Mouse (Mus musculus): ENCODE data around the gene 3425401B19Rik. TPM values are rescaled to one million over a fixed set of nuclear protein-coding genes. Genes with fewer than 3 reads are reported as not detected.

3425401B19Rik gene
- polyA plus RNA-seq, 1 experiment: not detected

DNA sequence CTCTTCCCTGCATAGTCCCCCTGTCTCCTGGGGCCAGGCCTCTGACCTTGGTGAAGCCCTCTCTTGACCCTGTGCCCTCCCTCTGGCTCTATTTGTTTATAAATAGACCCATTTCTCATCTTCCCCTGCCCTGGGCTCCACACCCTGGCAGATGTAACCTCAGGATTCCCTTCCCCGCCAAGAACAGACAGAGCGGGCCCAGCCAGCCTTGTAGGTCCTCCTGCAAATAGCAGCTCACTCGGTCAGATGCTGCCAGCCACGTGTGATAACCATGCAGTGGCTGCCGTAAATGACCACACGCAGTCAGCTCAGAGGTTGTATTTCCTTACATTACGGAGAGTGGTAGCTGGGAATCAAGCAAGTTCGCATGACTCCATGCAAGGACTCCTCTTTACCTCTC is 22.8 kb upstream of the 3425401B19Rik start:
- Histone ChIP-seq H3K4me3 (ENCODE audit: insufficient read depth, low read depth, low read length) (no peak overlapping the region), H3K4me1 (ENCODE audit: control insufficient read depth, insufficient read depth, low read length) (no peaks in the 10 kb centered on the region), H3K27ac (ENCODE audit: insufficient read depth, low read depth, low read length) (no peak overlapping the region)
- WGBS: 92% methylated on average over 8 of the region's 8 CpGs
- TF ChIP-seq POLR2A (IDR thresholded peaks at IDR 0.05; ENCODE audit: insufficient read depth, low read depth, low read length): no peak
- no peak for TF ChIP-seq CTCF (IDR thresholded peaks at IDR 0.05; ENCODE audit: insufficient read depth, low read depth, low read length)

DNA sequence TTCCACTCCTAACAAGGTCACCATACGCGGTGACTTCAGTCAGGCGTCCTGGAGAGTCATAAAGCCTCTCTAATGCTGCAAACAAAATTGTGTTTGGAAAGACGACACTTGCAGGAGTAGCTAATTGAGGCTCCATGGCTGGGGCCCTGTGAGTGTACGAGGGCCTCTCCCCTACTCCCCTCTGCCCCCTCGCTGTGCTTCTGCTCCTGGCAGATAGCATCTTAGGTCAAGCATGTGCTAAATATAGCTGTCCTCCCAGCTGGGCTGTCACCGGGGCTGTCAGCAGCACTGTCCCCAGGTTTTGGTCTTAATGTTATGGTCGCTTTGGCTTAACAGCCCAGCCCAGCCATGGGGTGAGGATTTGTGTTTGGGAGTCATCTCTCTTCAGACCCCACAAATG is 15.9 kb upstream of the 3425401B19Rik start:
- 82% methylated on average over 8 of the region's 8 CpGs for WGBS

DNA sequence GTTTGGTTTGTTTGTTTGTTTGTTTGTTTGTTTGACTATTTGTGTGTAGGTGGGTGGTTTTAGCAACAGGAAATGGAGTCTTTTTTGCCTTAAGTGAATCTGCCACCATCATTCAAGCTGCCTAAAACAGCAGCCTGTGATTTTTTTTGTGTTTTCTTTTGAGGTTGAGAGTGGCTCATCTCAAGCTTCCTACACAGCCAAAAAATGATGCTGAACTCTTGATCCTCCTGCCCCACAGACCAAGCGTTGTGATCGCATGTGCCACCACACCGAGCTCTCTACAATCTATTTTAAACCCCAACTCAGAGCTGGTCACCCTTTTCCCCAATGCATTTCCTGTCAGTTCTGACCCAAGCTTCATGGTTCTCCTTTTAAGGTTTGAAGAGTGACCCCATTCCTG is 13.5 kb upstream of the 3425401B19Rik start:
- TF ChIP-seq CTCF (IDR thresholded peaks at IDR 0.05; ENCODE audit: insufficient read depth, low read depth, low read length): no peak
- TF ChIP-seq POLR2A (IDR thresholded peaks at IDR 0.05; ENCODE audit: insufficient read depth, low read depth, low read length): no peak
- 87% methylated on average over 3 of the region's 3 CpGs for WGBS
- Histone ChIP-seq H3K4me1 (ENCODE audit: control insufficient read depth, insufficient read depth, low read length) (0 out of 2 replicates have a peak, but pooled peaks cover 3% of the 10 kb centered on the region), H3K4me3 (ENCODE audit: insufficient read depth, low read depth, low read length) (no peak overlapping the region), H3K27ac (ENCODE audit: insufficient read depth, low read depth, low read length) (no peak overlapping the region)

More for the DNA sequence above, 15.9 kb upstream of the 3425401B19Rik start:
- 0 out of 2 replicates have a peak, but pooled peaks cover 3% of the 10 kb centered on the region for H3K4me1 ChIP-seq (ENCODE audit: control insufficient read depth, insufficient read depth, low read length)
- no peak for TF ChIP-seq POLR2A (IDR thresholded peaks at IDR 0.05; ENCODE audit: insufficient read depth, low read depth, low read length)
- no peak for TF ChIP-seq CTCF (IDR thresholded peaks at IDR 0.05; ENCODE audit: insufficient read depth, low read depth, low read length)
- H3K27ac ChIP-seq (ENCODE audit: insufficient read depth, low read depth, low read length): no peak overlapping the region
- H3K4me3 ChIP-seq (ENCODE audit: insufficient read depth, low read depth, low read length): no peak overlapping the region

DNA sequence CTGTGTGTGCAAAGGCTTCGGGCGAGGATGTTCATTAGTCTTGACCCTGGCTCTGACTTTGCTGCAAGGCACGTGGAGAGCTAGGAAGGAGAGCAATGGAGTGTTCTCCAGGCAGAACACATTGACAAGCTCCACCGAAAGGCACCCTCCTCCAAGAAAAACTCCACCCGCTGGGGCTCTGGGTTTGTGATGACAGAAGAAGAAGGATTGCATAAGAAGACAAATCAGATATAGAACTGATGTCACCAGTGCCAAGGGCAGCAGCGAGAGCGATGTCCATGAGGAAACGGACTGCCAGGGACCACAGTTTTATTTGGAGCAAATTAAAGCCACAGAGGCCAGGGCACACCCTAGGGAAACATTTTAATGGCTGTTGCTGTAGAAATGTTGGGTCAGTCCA is 12.7 kb upstream of the 3425401B19Rik start:
- TF ChIP-seq CTCF (IDR thresholded peaks at IDR 0.05; ENCODE audit: insufficient read depth, low read depth, low read length) (no peak), POLR2A (IDR thresholded peaks at IDR 0.05; ENCODE audit: insufficient read depth, low read depth, low read length) (no peak)
- Histone ChIP-seq H3K4me3 (ENCODE audit: insufficient read depth, low read depth, low read length) (no peak overlapping the region), H3K4me1 (ENCODE audit: control insufficient read depth, insufficient read depth, low read length) (0 out of 2 replicates have a peak, but pooled peaks cover 3% of the 10 kb centered on the region), H3K27ac (ENCODE audit: insufficient read depth, low read depth, low read length) (no peak overlapping the region)
- WGBS: 90% methylated on average over 8 of the region's 8 CpGs

DNA sequence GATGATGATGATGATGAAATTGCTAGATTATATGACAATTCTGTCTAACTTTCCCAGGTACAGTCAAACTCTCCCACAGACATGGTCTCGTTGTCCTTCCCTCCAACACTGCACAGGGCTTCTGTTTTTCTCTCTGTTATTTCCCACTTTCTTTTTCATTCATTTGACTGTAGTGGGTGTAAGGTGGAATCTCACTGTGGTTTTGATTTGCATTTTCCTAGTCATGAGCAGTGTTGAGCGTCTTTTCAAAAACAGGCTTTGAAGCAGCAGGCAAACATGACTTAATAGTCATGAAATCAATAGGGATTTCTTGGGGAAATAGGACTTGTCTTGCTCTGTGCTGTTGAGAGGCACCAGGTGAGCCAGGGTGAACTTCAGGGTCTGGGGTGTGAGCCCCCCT is 11.3 kb upstream of the 3425401B19Rik start:
- 0 out of 2 replicates have a peak, but pooled peaks cover 3% of the 10 kb centered on the region for H3K4me1 ChIP-seq (ENCODE audit: control insufficient read depth, insufficient read depth, low read length)
- no peak overlapping the region for H3K27ac ChIP-seq (ENCODE audit: insufficient read depth, low read depth, low read length)
- TF ChIP-seq CTCF (IDR thresholded peaks at IDR 0.05; ENCODE audit: insufficient read depth, low read depth, low read length): no peak
- TF ChIP-seq POLR2A (IDR thresholded peaks at IDR 0.05; ENCODE audit: insufficient read depth, low read depth, low read length): no peak
- H3K4me3 ChIP-seq (ENCODE audit: insufficient read depth, low read depth, low read length): no peak overlapping the region
- WGBS: 88% methylated on average over 2 of the region's 2 CpGs

DNA sequence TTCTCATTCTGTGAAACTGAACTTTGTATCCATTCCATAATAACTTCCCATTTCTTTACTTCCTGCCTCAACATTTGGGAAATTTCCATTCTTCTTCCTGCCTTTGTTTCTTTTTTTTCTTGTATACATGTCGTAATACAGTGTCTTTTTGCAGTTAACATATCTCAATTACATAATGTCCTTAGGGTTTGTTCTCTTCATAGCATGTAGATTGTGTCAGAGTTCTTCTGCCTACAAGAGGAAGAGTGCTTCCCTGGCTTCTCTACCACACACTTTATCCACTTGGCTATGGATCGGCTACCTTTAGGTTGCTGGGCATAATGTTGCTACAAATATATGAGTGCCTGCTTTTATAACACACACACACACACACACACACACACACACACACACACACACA is 10.8 kb upstream of the 3425401B19Rik start:
- 95% methylated on average over 2 of the region's 2 CpGs for WGBS
- Histone ChIP-seq H3K27ac (ENCODE audit: insufficient read depth, low read depth, low read length) (no peak overlapping the region), H3K4me1 (ENCODE audit: control insufficient read depth, insufficient read depth, low read length) (0 out of 2 replicates have a peak, but pooled peaks cover 1% of the 10 kb centered on the region), H3K4me3 (ENCODE audit: insufficient read depth, low read depth, low read length) (no peak overlapping the region)
- TF ChIP-seq POLR2A (IDR thresholded peaks at IDR 0.05; ENCODE audit: insufficient read depth, low read depth, low read length) (no peak), CTCF (IDR thresholded peaks at IDR 0.05; ENCODE audit: insufficient read depth, low read depth, low read length) (no peak)

DNA sequence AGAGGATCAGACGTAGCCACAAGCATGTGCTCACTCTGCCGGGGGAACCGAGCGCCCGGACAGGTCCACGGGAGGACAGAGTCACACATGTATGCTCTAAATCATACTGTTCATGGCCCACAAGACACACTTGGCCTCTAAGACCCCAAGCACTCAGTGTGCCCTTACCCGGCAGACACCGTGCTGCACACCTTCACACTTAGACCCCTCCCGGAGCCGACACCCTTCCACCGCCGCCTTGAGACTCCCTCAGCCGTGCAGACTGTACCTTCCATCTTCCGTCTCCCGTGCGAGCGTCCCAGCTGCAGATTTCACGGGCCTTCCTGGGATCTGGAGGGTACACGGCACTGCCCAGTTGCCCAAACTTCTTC is 373 bp downstream of the 3425401B19Rik start:
- 92% methylated on average over 19 of the region's 19 CpGs for WGBS
- Histone ChIP-seq H3K27ac (ENCODE audit: insufficient read depth, low read depth, low read length) (no peak overlapping the region), H3K4me1 (ENCODE audit: control insufficient read depth, insufficient read depth, low read length) (peaks cover 11% of the 10 kb centered on the region), H3K4me3 (ENCODE audit: insufficient read depth, low read depth, low read length) (no peak overlapping the region)
- TF ChIP-seq CTCF (IDR thresholded peaks at IDR 0.05; ENCODE audit: insufficient read depth, low read depth, low read length): no peak
- TF ChIP-seq POLR2A (IDR thresholded peaks at IDR 0.05; ENCODE audit: insufficient read depth, low read depth, low read length): no peak

DNA sequence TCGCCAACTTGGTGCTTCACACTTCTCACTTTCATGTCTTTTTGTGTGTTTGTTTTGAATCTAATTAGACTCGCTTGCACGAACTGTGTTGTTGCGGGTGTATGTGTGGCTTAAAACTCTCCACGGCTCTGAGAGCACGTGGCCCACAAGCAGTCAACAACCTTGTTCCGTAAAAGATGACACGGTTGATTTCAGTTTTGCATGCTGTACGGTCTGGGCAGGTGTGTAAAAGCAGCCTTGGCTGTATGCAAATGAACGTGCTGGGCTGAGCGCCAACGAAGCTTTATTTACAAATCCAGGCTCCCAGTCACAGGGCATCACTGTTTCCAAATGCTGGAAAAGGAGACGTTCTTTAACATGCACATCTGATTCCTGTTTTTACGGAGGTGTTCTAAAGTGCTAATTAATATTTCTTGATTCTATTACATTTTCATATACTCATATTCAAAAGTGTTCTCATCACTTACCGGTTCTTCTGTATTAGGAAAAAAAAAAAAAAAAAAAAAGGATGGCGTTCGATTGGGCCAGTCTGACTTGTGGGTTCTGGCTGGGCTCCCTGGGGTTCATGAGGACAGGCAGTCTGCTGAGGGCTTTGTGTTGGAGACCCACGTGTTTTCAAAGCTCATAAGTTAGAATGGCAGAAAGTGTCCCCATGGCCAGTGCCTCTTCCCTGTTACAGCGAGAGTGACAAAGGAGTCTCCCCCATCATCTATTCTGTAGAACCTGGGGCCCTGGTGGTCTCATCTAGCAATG is 935 bp downstream of the 3425401B19Rik start:
- TF ChIP-seq POLR2A (IDR thresholded peaks at IDR 0.05; ENCODE audit: insufficient read depth, low read depth, low read length) (no peak), CTCF (IDR thresholded peaks at IDR 0.05; ENCODE audit: insufficient read depth, low read depth, low read length) (no peak)
- H3K27ac ChIP-seq (ENCODE audit: insufficient read depth, low read depth, low read length): no peak overlapping the region
- H3K4me1 ChIP-seq (ENCODE audit: control insufficient read depth, insufficient read depth, low read length): peaks cover 11% of the 10 kb centered on the region
- no peak overlapping the region for H3K4me3 ChIP-seq (ENCODE audit: insufficient read depth, low read depth, low read length)
- WGBS: 29% methylated on average over 19 of the region's 19 CpGs

DNA sequence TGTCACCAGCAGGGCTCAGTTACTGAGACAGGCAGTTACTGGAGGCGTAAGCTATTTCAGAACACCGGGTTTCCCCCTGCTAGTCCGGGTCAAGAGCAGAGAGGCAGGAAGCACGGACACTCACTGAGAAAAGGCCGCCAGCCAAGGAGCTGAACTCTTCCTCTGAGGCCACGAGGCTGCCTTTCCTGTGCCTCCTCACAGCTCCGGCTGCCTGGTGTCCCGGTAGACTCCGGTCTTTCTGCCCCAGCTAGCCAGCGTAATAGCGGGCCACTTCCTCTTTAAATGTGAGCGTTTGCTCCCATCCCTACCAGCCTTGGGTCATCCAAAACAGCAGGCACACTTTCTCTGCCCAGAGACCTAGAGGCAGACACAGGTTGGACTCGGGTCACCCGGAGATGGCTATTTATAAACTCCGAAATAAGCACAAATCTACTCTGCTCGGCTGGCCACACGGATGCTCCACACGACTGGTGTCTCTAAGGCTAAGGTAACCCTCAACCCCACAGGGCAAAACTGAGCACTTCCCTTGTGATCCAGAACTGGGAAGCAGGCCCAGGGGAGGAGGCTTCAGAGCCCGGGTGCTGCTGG is 1.7 kb downstream of the 3425401B19Rik start:
- Histone ChIP-seq H3K4me1 (ENCODE audit: control insufficient read depth, insufficient read depth, low read length) (peaks cover 11% of the 10 kb centered on the region), H3K4me3 (ENCODE audit: insufficient read depth, low read depth, low read length) (no peak overlapping the region), H3K27ac (ENCODE audit: insufficient read depth, low read depth, low read length) (no peak overlapping the region)
- WGBS: 50% methylated on average over 19 of the region's 19 CpGs
- TF ChIP-seq CTCF (IDR thresholded peaks at IDR 0.05; ENCODE audit: insufficient read depth, low read depth, low read length) (no peak), POLR2A (IDR thresholded peaks at IDR 0.05; ENCODE audit: insufficient read depth, low read depth, low read length) (no peak)

Data from olfactory bulb, adult 2 months (tissue).